Mouse (Mus musculus) T-helper 17 cell (primary cell): ENCODE results near the gene Osbp2.

ENCODE experiments used
- in situ Hi-C, 2 experiments: fragments of 300-600 bp; cut with MboI, MseI; formaldehyde crosslinking; loops; 1 replicate in 1 of 2; 2 replicates in 1 of 2; pipeline ENCODE4 v1.15.1; 2025; ENCODE audit warnings: high pct_unique_total_duplicates in 2 of 2

Osbp2 gene

GRCm38 (mm10) chr11:3862661-3863453 lies 846 bp downstream of the Osbp2 start:
- in situ Hi-C loops, result loop anchor here in 1 of 2 experiments (5.0 kb wide), 1 partner anchor 44 kb away; no protein-coding TSS in a partner anchor

GRCm38 (mm10) chr11:3860361-3860760 lies 3.3 kb downstream of the Osbp2 start:
- in situ Hi-C loops, result loop anchor here in 1 of 2 experiments (5.0 kb wide), 1 partner anchor 47 kb away; no protein-coding TSS in a partner anchor

- in situ Hi-C loops, result loop anchor here in 1 of 2 experiments (5.0 kb wide), 1 partner anchor 48 kb away; no protein-coding TSS in a partner anchor
These were observed 3.9 kb downstream of the Osbp2 start for GRCm38 (mm10) chr11:3859778-3860177.

GRCm38 (mm10) chr11:3857902-3858301 lies 5.8 kb downstream of the Osbp2 start:
- in situ Hi-C loops, result no loop called here

- in situ Hi-C loops, result no loop called here
These were observed 7.9 kb downstream of the Osbp2 start for GRCm38 (mm10) chr11:3855846-3856245.

- in situ Hi-C loops, result no loop called here
These were observed 9.5 kb downstream of the Osbp2 start for GRCm38 (mm10) chr11:3854156-3854555.

GRCm38 (mm10) chr11:3853481-3854034 lies 10.1 kb downstream of the Osbp2 start:
- in situ Hi-C loops, result no loop called here

GRCm38 (mm10) chr11:3853031-3853430 lies 10.7 kb downstream of the Osbp2 start:
- in situ Hi-C loops, result no loop called here

GRCm38 (mm10) chr11:3851872-3852271 lies 11.8 kb downstream of the Osbp2 start:
- in situ Hi-C loops, result no loop called here

- in situ Hi-C loops, result no loop called here
These were observed 12.9 kb downstream of the Osbp2 start for GRCm38 (mm10) chr11:3850746-3851277.

GRCm38 (mm10) chr11:3850315-3850614 lies 13.4 kb downstream of the Osbp2 start:
- in situ Hi-C loops, result no loop called here

GRCm38 (mm10) chr11:3849469-3850314 lies 14.0 kb downstream of the Osbp2 start:
- in situ Hi-C loops, result no loop called here

- in situ Hi-C loops, result no loop called here
These were observed 17.4 kb downstream of the Osbp2 start for GRCm38 (mm10) chr11:3846351-3846750.

GRCm38 (mm10) chr11:3843943-3844734 lies 19.6 kb downstream of the Osbp2 start:
- in situ Hi-C loops, result no loop called here

- in situ Hi-C loops, result no loop called here
These were observed 28.4 kb downstream of the Osbp2 start for GRCm38 (mm10) chr11:3835271-3835670.

- in situ Hi-C loops, result no loop called here
These were observed 29.1 kb downstream of the Osbp2 start for GRCm38 (mm10) chr11:3834421-3835098.

GRCm38 (mm10) chr11:3833544-3834420 lies 29.9 kb downstream of the Osbp2 start:
- in situ Hi-C loops, result no loop called here

GRCm38 (mm10) chr11:3832193-3832901 lies 31.4 kb downstream of the Osbp2 start:
- in situ Hi-C loops, result no loop called here

- in situ Hi-C loops, result no loop called here
These were observed 34.0 kb downstream of the Osbp2 start for GRCm38 (mm10) chr11:3829736-3830135.
